Mouse (Mus musculus) heart, embryonic 16.5 days (tissue): ENCODE measurements at regions not wholly inside any gene's neighbourhood (a gene's known extent, or its start where the extent isn't known, plus 50 kb on each side); places are given as distances from the start of the nearest gene placed in this dataset.

Experiments
- ATAC-seq: fragments of 200-750 bp; cut with Nextera tagmentation; replicated peaks from 2 replicates; pipeline ENCODE4 v1.8.0; 2017; ENCODE audit warnings: moderate number of reproducible peaks; ENCODE audit not compliant: insufficient read depth, low FRiP score; ENCODE audit errors: extremely low read depth
- H3K27ac ChIP-seq: fragments of 300-500 bp; sonication (generic); 2 replicates; pipeline ENCODE4 v1.5.1; 2014; ENCODE audit warnings: mild to moderate bottlenecking, low read length, control low read depth, moderate library complexity
- H3K27me3 ChIP-seq: fragments of 300-500 bp; sonication (generic); 2 replicates; pipeline ENCODE4 v1.6.1; 2014; ENCODE audit warnings: low read length, mixed read lengths; ENCODE audit not compliant: control insufficient read depth, insufficient read depth
- H3K36me3 ChIP-seq: fragments of 300-500 bp; sonication (generic); 2 replicates; pipeline ENCODE4 v1.6.1; 2014; ENCODE audit not compliant: control insufficient read depth, insufficient read depth
- H3K4me1 ChIP-seq: fragments of 300-500 bp; sonication (generic); 2 replicates; pipeline ENCODE4 v1.6.1; 2014; ENCODE audit warnings: low read length, mixed read lengths; ENCODE audit not compliant: control insufficient read depth, insufficient read depth
- H3K4me2 ChIP-seq: fragments of 300-500 bp; sonication (generic); 2 replicates; pipeline ENCODE4 v1.6.1; 2014; ENCODE audit warnings: low read depth, mild to moderate bottlenecking, control low read depth, low read length
- H3K4me3 ChIP-seq: fragments of 300-500 bp; sonication (generic); 2 replicates; pipeline ENCODE4 v1.5.1; 2014; ENCODE audit warnings: mild to moderate bottlenecking, control low read depth, low read length
- H3K9ac ChIP-seq: fragments of 300-500 bp; sonication (generic); 2 replicates; pipeline ENCODE4 v1.6.1; 2014; ENCODE audit warnings: low read length, control low read depth
- H3K9me3 ChIP-seq: fragments of 300-500 bp; sonication (generic); replicated peaks from 2 replicates; pipeline ENCODE4 v1.6.1; 2016; ENCODE audit warnings: low read length; ENCODE audit not compliant: control insufficient read depth
- WGBS: fragments of 180-500 bp; shearing (Covaris S2); extraction: QIAGEN DNeasy Blood & Tissue Kit; methylation state at CpG from one replicate; pipeline ENCODE4 v1.1.7; 2014; 5-methylcytosine and 5-hydroxymethylcytosine counted together

DNA sequence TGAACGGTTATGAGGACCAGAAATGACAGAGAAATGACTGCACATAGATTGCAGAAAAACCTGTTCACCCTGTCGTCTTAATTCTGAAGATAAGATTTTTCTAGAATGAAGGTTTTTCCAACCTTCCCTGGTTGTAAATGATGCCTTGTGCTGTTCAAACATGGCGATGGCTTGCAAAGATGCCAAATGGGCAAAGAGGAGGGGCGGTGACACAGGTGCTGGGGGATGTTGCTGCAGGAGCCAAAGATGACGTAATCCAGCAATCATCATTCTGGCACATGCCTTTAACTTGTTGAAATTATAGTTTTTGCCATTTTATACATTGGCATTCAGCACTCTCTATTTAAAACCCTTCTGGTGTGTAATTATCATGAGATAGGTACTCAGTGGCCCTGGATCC is 263.8 kb downstream of the Gm9195 start:
- Histone ChIP-seq H3K4me2 (no peak overlapping the region), H3K9ac (no peak overlapping the region), H3K27ac (no peak overlapping the region), H3K36me3 (no peaks in the 10 kb centered on the region), H3K9me3 (no peaks in the 10 kb centered on the region), H3K27me3 (no peaks in the 10 kb centered on the region), H3K4me1 (no peaks in the 10 kb centered on the region), H3K4me3 (no peak overlapping the region)
- no peak for ATAC-seq
- WGBS: 63% methylated on average over 5 of the region's 5 CpGs

DNA sequence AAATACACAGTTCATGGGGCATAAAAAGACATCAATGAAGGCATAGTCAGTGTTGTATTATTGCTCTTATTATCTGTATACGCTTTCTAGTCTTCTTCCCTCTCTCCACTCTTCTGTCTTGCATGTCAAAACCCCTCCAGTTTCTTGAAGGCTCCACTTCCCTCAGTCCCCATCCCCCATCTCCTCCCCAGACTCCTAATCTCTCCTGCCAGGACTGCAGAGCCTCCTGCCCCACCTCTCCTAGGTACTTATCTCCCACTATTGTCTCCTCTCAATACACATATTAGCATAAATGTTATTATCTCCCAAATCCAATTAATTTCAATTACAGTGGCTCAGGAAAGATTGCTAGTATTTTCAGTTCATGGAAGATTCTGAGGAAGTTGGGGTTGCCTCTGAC is 264.2 kb downstream of the Gm9195 start:
- WGBS: 50% methylated on average over 1 of the region's 1 CpGs
- Histone ChIP-seq H3K36me3 (no peaks in the 10 kb centered on the region), H3K9ac (no peak overlapping the region), H3K4me3 (no peak overlapping the region), H3K4me2 (no peak overlapping the region), H3K27ac (no peak overlapping the region), H3K27me3 (no peaks in the 10 kb centered on the region), H3K4me1 (no peaks in the 10 kb centered on the region), H3K9me3 (no peaks in the 10 kb centered on the region)
- ATAC-seq: no peak

DNA sequence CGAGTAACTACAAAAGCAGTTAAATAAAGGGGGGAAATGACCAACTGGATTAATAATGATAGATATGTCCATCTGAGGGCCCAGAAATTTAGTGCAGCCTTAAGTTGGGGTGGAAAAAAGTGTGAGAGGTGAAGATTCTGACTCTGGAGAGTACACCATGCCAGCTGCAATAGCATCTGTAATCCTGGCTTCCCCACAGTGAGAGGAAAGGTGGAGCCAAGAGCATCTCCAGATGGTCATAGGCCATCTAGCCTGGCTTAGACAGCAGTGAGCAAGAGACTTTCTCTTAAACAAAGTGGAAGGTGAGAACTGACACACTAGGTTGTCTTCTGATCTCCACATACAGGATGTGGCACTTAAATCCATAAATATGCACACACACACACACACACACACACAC is 264.7 kb downstream of the Gm9195 start:
- no peak overlapping the region for H3K9ac ChIP-seq
- no peaks in the 10 kb centered on the region for H3K36me3 ChIP-seq
- H3K9me3 ChIP-seq: no peaks in the 10 kb centered on the region
- H3K27ac ChIP-seq: no peak overlapping the region
- H3K27me3 ChIP-seq: no peaks in the 10 kb centered on the region
- H3K4me2 ChIP-seq: no peak overlapping the region
- WGBS: 47% methylated on average over 1 of the region's 1 CpGs
- no peak overlapping the region for H3K4me3 ChIP-seq
- no peaks in the 10 kb centered on the region for H3K4me1 ChIP-seq
- no peak for ATAC-seq

DNA sequence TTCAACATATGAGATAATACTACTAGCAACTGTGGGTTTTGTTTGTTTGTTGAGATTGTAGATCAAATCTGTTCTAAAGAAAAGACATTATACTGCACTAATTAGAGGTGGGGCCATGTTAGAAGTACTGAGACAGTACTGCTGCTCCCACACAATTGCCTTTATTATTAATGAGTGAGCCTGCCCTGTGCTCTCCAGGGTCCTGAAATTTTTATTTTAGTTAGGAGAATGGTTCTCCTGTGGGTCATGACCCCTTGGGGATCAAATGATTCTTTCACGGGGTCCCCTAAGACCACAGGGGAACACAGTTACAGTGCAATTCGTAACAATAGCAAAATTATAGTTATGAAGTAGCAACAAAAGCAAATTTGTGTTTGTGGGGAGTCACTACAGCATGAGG is 268.8 kb downstream of the Gm9195 start:
- Histone ChIP-seq H3K4me1 (no peaks in the 10 kb centered on the region), H3K9ac (no peak overlapping the region), H3K4me3 (no peak overlapping the region), H3K27ac (no peak overlapping the region), H3K36me3 (no peaks in the 10 kb centered on the region), H3K4me2 (no peak overlapping the region), H3K9me3 (no peaks in the 10 kb centered on the region), H3K27me3 (no peaks in the 10 kb centered on the region)
- WGBS: 54% methylated on average over 2 of the region's 2 CpGs
- no peak for ATAC-seq

DNA sequence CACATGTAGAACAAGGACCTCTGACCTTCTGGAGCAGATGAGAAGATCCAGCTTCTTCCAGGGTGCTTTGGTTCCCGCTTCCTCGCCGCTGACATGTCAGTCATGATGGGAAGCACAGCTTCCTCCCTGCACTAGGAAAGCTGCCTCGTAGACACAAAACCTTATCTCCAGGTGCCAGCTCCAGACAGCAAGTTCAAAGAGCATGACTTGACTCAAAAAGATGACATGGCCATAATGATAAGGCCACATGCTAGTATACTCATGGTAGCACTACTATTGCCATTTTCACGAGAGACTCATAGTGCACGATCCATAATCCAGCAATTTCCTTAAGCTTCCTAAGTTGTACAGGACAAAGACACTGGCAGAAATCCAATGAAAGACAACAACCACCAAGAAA is 272.1 kb downstream of the Gm9195 start:
- WGBS: 75% methylated on average over 6 of the region's 6 CpGs
- no peak for ATAC-seq

DNA sequence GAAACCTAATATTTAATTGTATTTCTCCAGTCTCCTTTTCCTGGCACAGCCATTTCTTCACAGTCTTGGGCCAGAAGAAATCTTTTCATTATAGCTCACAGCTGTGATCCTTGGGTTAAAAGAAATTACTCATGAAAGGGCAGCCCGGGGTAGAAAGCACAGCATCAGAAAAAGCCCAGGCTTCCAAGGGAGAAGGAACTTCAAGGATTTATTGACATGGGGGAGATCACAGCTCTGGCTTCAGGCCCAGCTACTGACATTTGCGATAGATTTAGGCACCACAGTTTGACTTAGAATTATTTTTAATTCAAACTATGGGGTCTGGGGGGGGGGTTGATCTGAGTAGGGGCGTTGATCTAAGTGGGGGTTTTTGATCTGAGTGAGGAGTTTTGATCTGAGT is 291.3 kb downstream of the Gm9195 start:
- no peak overlapping the region for H3K27ac ChIP-seq
- H3K4me1 ChIP-seq: no peaks in the 10 kb centered on the region
- no peaks in the 10 kb centered on the region for H3K36me3 ChIP-seq
- no peak overlapping the region for H3K9ac ChIP-seq
- no peaks in the 10 kb centered on the region for H3K27me3 ChIP-seq
- ATAC-seq: no peak
- 67% methylated on average over 3 of the region's 3 CpGs for WGBS
- no peaks in the 10 kb centered on the region for H3K9me3 ChIP-seq
- H3K4me2 ChIP-seq: no peak overlapping the region
- H3K4me3 ChIP-seq: no peak overlapping the region

More for the DNA sequence above, 272.1 kb downstream of the Gm9195 start:
- no peaks in the 10 kb centered on the region for H3K36me3 ChIP-seq
- no peak overlapping the region for H3K27ac ChIP-seq
- H3K9ac ChIP-seq: no peak overlapping the region
- H3K9me3 ChIP-seq: no peaks in the 10 kb centered on the region
- H3K4me2 ChIP-seq: no peak overlapping the region
- H3K4me3 ChIP-seq: no peak overlapping the region
- no peaks in the 10 kb centered on the region for H3K27me3 ChIP-seq
- no peaks in the 10 kb centered on the region for H3K4me1 ChIP-seq

DNA sequence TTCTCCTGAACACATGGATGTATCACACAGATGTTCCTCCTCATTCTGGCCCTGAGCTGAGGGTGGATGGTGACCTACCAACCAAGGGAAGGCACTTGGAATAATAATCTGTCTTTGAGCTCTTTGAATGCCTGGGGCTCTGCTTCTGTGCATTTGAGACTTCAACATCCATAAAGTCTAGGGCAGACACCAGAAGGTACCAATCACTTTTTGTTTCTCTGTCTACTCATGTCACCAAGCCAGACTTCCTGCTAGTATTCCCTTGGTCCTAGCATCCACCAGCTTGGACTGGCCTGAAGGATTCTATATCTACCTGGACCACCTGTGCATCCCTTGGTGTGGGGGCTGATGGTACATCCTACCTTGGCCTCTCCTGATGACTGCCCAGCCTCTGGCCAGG is 291.7 kb downstream of the Gm9195 start:
- no peaks in the 10 kb centered on the region for H3K4me1 ChIP-seq
- no peaks in the 10 kb centered on the region for H3K36me3 ChIP-seq
- H3K27ac ChIP-seq: no peak overlapping the region
- H3K4me2 ChIP-seq: no peak overlapping the region
- no peaks in the 10 kb centered on the region for H3K9me3 ChIP-seq
- no peaks in the 10 kb centered on the region for H3K27me3 ChIP-seq
- no peak for ATAC-seq
- H3K4me3 ChIP-seq: no peak overlapping the region
- no peak overlapping the region for H3K9ac ChIP-seq

DNA sequence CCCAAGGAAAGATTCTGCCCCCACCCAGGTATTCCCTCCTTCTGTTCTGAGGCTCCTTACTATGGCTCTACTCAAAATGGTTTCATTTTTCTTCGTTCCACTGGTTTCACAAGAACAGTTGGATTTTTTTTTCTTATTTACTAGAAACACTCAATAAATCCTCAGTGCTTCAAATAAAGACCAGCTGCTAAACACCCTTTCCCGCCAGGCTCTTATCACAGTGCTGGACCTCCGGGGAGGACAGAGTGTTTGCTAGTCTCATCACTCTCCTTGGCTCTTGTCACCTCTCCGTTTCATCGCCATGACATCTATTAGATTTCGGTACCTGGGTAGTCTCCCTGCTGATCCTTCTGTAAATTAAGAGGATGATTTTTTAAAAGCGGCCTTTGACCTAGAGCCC is 293.7 kb downstream of the Gm9195 start:
- Histone ChIP-seq H3K4me1 (no peaks in the 10 kb centered on the region), H3K27me3 (no peaks in the 10 kb centered on the region), H3K4me3 (no peak overlapping the region), H3K27ac (no peak overlapping the region), H3K36me3 (no peaks in the 10 kb centered on the region), H3K9ac (no peak overlapping the region), H3K4me2 (no peak overlapping the region), H3K9me3 (no peaks in the 10 kb centered on the region)
- WGBS: 26% methylated on average over 7 of the region's 7 CpGs
- no peak for ATAC-seq

DNA sequence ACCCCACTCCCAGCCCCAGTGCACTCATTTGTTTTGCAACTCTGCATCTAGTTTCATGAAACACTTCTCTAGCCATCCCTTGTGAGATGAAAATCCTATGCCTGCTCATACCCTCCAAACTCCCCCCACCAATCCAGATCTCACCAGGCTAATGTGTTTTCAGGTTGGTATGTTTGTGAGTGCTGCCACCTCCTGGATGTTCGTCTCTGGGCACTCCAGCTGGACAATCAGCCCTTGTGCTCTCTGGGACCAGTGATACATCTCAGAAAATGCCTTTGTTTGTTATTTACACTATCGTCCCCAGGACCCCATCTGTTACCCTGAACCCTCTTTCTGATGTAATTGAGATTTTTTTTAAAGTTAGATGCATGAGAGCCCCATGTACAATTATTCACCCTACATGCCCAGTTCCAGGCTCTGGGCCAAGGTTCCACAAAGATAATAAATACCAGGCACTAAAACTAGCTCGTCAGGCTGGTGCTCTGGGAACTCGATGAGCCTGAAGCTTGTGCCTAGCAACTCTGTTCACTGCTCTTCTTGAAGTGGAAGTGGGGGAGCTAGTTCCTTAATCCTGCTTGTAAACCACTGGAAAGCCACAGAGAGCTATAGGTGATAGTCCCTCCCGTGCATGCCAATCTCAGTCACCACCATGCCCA is 304.2 kb downstream of the Gm9195 start:
- Histone ChIP-seq H3K4me3 (no peak overlapping the region), H3K9me3 (no peaks in the 10 kb centered on the region), H3K36me3 (no peaks in the 10 kb centered on the region), H3K27me3 (no peaks in the 10 kb centered on the region), H3K4me2 (no peak overlapping the region), H3K4me1 (no peaks in the 10 kb centered on the region), H3K27ac (no peak overlapping the region), H3K9ac (no peak overlapping the region)
- WGBS: 23% methylated on average over 5 of the region's 5 CpGs
- no peak for ATAC-seq

DNA sequence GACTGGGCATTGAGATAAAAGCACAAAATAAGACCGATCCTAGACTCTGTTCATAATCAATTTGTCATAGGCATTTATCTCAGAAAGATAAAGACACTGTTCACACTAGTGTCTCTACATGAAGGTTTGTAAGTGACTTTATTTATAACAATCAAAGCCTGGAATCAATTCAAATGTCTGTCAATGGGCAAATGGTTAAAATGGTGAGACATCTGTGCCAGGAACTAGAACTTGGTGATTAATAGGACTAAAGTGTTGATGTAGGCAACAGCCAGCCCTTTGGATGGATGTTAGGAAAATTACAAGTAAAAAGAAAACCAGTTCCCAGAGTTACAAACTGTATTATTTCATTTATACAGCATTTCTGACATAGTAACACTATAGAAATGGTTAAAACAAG is 315.9 kb downstream of the Gm9195 start:
- H3K9me3 ChIP-seq: no peaks in the 10 kb centered on the region
- no peak overlapping the region for H3K4me2 ChIP-seq
- H3K9ac ChIP-seq: no peak overlapping the region
- 55% methylated on average over 1 of the region's 1 CpGs for WGBS
- no peaks in the 10 kb centered on the region for H3K27me3 ChIP-seq
- H3K27ac ChIP-seq: no peak overlapping the region
- no peaks in the 10 kb centered on the region for H3K36me3 ChIP-seq
- ATAC-seq: no peak
- H3K4me1 ChIP-seq: no peaks in the 10 kb centered on the region
- no peak overlapping the region for H3K4me3 ChIP-seq
